Mouse (Mus musculus) liver, embryonic 14.5 days (tissue): ENCODE data around the gene Endou. TPM values are rescaled to one million over a fixed set of nuclear protein-coding genes. Genes with fewer than 3 reads are reported as not detected.

ENCODE experiments used
- ATAC-seq: fragments of 200-750 bp; cut with Nextera tagmentation; 2 replicates; pipeline ENCODE4 v1.8.0; 2017; ENCODE audit warnings: moderate number of reproducible peaks, mild to moderate bottlenecking, moderate library complexity; ENCODE audit not compliant: insufficient read depth
- DNase-seq, 3 experiments: peaks; one replicate each; pipeline ENCODE4 v3.0.0-alpha.2; 2012 to 2013; ENCODE audit warnings: low read depth in 3 of 3, low spot score in 3 of 3
- H3K27ac ChIP-seq: fragments of 300-500 bp; sonication (generic); 2 replicates; pipeline ENCODE4 v1.5.1; 2014; ENCODE audit warnings: moderate library complexity, mild to moderate bottlenecking, control low read depth, inconsistent platforms
- H3K27me3 ChIP-seq: fragments of 300-500 bp; sonication (generic); 2 replicates; pipeline ENCODE4 v1.6.1; 2014; ENCODE audit warnings: mild to moderate bottlenecking, low read length, moderate library complexity; ENCODE audit not compliant: control insufficient read depth, insufficient read depth
- H3K36me3 ChIP-seq: fragments of 300-500 bp; sonication (generic); replicated peaks from 2 replicates; pipeline ENCODE4 v1.6.1; 2014; ENCODE audit warnings: low read depth; ENCODE audit not compliant: control insufficient read depth, insufficient read depth
- H3K4me1 ChIP-seq, 2 experiments: fragments of 200-500 bp in 1 of 2; fragments of 300-500 bp in 1 of 2; sonication (generic) in 1 of 2; replicated peaks; 2 replicates each; pipeline ENCODE4 v1.6.1; 2012 to 2014; ENCODE audit warnings: antibody characterized with exemption in 1 of 2, inconsistent platforms in 1 of 2, low read length in 1 of 2; ENCODE audit not compliant: control insufficient read depth in 2 of 2, insufficient read depth in 2 of 2
- H3K4me2 ChIP-seq: fragments of 300-500 bp; sonication (generic); 2 replicates; pipeline ENCODE4 v1.6.1; 2014; ENCODE audit warnings: low read depth, mild to moderate bottlenecking, control low read depth, moderate library complexity
- H3K4me3 ChIP-seq, 2 experiments: fragments of 200-500 bp in 1 of 2; fragments of 300-500 bp in 1 of 2; sonication (generic) in 1 of 2; 2 replicates each; pipeline ENCODE4 v1.5.1; 2012 to 2014; ENCODE audit warnings: low read depth in 2 of 2, low read length in 2 of 2, mild to moderate bottlenecking in 2 of 2, control low read depth in 1 of 2, inconsistent platforms in 1 of 2, moderate library complexity in 1 of 2; ENCODE audit not compliant: insufficient read depth in 1 of 2
- H3K9ac ChIP-seq: fragments of 300-500 bp; sonication (generic); replicated peaks from 2 replicates; pipeline ENCODE4 v1.6.1; 2014; ENCODE audit warnings: mild to moderate bottlenecking, control low read depth, moderate library complexity
- H3K9me3 ChIP-seq: fragments of 300-500 bp; sonication (generic); 2 replicates; pipeline ENCODE4 v1.6.1; 2016; ENCODE audit warnings: low read length, mixed read lengths; ENCODE audit not compliant: control insufficient read depth
- CTCF ChIP-seq: IDR thresholded peaks from 2 replicates; pipeline ENCODE4 v1.5.1; 2016; ENCODE audit warnings: antibody characterized with exemption, low read depth, control low read depth
- EP300 ChIP-seq: IDR thresholded peaks from 2 replicates; pipeline ENCODE4 v1.6.1; 2016; ENCODE audit warnings: antibody characterized with exemption, low read depth
- WGBS: fragments of 180-500 bp; shearing (Covaris S2); extraction: QIAGEN DNeasy Blood & Tissue Kit; methylation state at CpG from one replicate; pipeline ENCODE4 v1.1.7; 2014; ENCODE audit not compliant: insufficient replicate concordance; 5-methylcytosine and 5-hydroxymethylcytosine counted together
- polyA plus RNA-seq, 2 experiments: library from polyadenylated mRNA; depleted of rRNA in 1 of 2; stranded (reverse) in 1 of 2; unstranded in 1 of 2; fragments of >200 nt; fragmentation: Nextera tagmentation in 1 of 2; extraction: Ambion mirVana in 1 of 2; gene quantifications; 2 replicates each; pipeline versions ENCODE4 v1.2.1 to v1.2.3; 2012 to 2014

Endou gene
- polyA plus RNA-seq, 2 experiments: 0.01 TPM; not detected in 1

DNA sequence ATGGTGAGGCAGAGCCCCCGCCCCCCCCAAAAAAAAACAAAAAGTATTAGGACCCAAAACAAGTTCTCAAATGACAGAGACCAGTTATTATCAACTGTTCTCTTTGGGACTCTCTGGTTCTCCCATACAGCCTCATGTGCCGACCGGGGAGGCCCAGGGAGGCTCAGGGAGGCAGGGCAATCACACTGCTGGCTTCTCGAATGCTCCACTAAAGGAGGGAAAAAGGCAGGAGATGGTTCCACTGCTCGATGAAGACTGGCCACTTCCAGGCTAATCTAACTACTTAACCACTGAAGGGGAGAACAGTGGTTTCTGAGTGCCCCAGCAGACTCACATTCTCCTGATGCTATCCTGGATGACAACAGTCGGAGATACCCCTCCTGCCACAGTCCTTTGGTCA is 18.6 kb downstream of the Endou start:
- Histone ChIP-seq H3K4me1 (no peaks in the 10 kb centered on the region; a peak in 1 of 4 replicates), H3K27me3 (no peaks in the 10 kb centered on the region), H3K4me3 (no peak overlapping the region), H3K4me2 (no peak overlapping the region), H3K9ac (no peak overlapping the region), H3K9me3 (no peaks in the 10 kb centered on the region), H3K27ac (no peak overlapping the region), H3K36me3 (no peaks in the 10 kb centered on the region)
- DNase-seq: no peak
- no peak for ATAC-seq
- TF ChIP-seq CTCF (no peak), EP300 (no peak)
- 56% methylated on average over 6 of the region's 6 CpGs for WGBS

DNA sequence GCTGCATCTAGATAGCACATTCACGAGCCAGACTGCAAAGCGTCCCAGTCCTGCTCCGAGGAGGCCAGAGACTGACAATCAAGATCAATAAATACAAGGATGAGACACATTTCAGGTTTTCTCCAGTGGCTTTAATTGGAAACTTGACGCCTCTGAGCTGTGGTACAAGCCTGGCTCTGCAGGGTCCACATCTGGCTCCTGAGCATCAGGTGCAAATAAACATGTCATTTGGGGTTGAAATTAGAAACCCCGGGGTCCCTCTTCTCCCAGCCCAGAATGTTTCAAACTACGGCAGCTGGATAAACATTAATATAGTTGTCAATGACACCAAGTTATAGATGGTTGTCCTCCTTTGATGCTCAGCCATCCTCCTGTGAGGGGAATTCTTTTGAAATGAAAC is 20.2 kb downstream of the Endou start:
- H3K4me1 ChIP-seq: peaks cover 2 to 3% of the 10 kb centered on the region in 2 experiments; a peak in 2 of 4 replicates
- no peak overlapping the region for H3K9ac ChIP-seq
- no peak overlapping the region for H3K4me3 ChIP-seq
- ATAC-seq (no peak), DNase-seq (no peak)
- no peaks in the 10 kb centered on the region for H3K9me3 ChIP-seq
- no peaks in the 10 kb centered on the region for H3K36me3 ChIP-seq
- TF ChIP-seq EP300: no peak
- TF ChIP-seq CTCF: no peak
- no peak overlapping the region for H3K4me2 ChIP-seq
- no peaks in the 10 kb centered on the region for H3K27me3 ChIP-seq
- 65% methylated on average over 6 of the region's 6 CpGs for WGBS
- no peak overlapping the region for H3K27ac ChIP-seq

DNA sequence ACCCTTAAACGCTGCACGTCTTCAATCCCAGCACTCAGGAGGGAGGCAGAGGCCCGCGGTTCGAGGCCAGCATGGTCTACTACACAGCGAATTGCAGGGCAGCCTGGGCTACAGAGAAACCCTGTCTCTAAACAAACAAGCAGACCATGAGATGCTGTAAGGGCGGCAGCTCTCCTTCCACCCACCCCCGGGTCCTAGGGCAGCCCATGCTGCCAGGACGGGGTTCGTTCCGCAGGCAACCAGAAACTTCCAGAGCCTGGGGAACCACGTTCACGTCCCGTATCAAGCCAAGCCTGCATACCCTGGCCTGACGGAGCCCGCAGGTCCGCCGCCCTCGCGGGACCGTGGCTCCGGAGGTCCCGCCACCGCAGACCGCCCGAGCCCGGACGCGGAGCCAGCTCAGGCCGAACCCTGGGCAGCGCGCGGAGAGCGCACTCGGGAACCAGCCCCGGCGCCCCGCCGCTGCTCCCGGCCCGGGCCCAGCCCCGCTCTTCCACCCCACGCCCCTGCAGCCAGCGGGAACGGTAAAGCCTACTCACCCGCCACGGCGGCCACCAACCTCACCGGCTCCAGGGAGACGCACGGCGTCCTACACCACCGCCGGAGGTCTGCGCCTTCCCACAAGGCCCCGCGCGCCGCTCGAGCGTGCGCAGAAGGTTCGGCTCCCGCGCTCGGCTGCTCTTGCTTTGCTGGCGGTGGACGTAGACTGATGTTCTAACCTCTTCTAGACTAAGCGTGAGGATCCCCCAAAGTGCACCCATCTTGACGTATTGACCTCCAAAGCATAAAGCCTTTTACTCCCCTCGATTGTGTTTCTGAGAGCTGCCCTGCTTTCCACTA is 25.7 kb downstream of the Endou start, which contains the start of gene Rpap3:
Gene Rpap3, minus strand, starts transcription at position 615 of the 840 bp plus-strand sequence.
- peaks cover 3 to 10% of the 10 kb centered on the region in 2 experiments; a peak in 3 of 4 replicates for H3K4me1 ChIP-seq
- TF ChIP-seq EP300 (no peak), CTCF (no peak)
- H3K4me3 ChIP-seq: peak within 1 kb of the TSS; percentile 88 to 95
- peaks cover 7% of the 10 kb centered on the region; the same call in 1 of the 2 replicates for H3K36me3 ChIP-seq
- ATAC-seq: peak; percentile 94
- DNase-seq: peak; percentile 64 to 70 (median 66)
- no peaks in the 10 kb centered on the region for H3K27me3 ChIP-seq
- no peak within 1 kb of the TSS; the same call in 1 of the 2 replicates for H3K27ac ChIP-seq
- under 1% methylated on average over 68 of the region's 71 CpGs for whole genome bisulfite sequencing
- H3K4me2 ChIP-seq: peak within 1 kb of the TSS; percentile 87
- H3K9ac ChIP-seq: peak within 1 kb of the TSS; percentile 84
- H3K9me3 ChIP-seq: no peaks in the 10 kb centered on the region

- Histone ChIP-seq H3K9me3 (no peaks in the 10 kb centered on the region), H3K27ac (no peak overlapping the region), H3K4me1 (no peaks in the 10 kb centered on the region), H3K36me3 (peaks cover 7% of the 10 kb centered on the region), H3K27me3 (no peaks in the 10 kb centered on the region), H3K4me3 (no peak overlapping the region), H3K4me2 (no peak overlapping the region), H3K9ac (no peak overlapping the region)
- WGBS: 79% methylated on average over 10 of the region's 10 CpGs
- ATAC-seq: no peak
- DNase-seq: no peak
- TF ChIP-seq CTCF: no peak
- TF ChIP-seq EP300: no peak
Observed at GRCm38 (mm10) chr15:97696616-97697015, 34.5 kb downstream of the Endou start.

- Histone ChIP-seq H3K9ac (no peak overlapping the region), H3K4me1 (no peaks in the 10 kb centered on the region), H3K4me2 (no peak overlapping the region), H3K9me3 (no peaks in the 10 kb centered on the region), H3K27ac (no peak overlapping the region), H3K36me3 (peaks cover 10% of the 10 kb centered on the region), H3K4me3 (no peak overlapping the region), H3K27me3 (no peaks in the 10 kb centered on the region)
- 77% methylated on average over 5 of the region's 5 CpGs for WGBS
- ATAC-seq (no peak), DNase-seq (no peak)
- TF ChIP-seq CTCF (no peak), EP300 (no peak)
Observed at GRCm38 (mm10) chr15:97693411-97693810, 37.7 kb downstream of the Endou start.
